Mouse (Mus musculus) intestine, embryonic 15.5 days (tissue): ENCODE measurements around the gene Ptpa. TPM values are rescaled to one million over a fixed set of nuclear protein-coding genes. Genes with fewer than 3 reads are reported as not detected.
"Not testable (repeated sequence)": the region's sequence is repeated elsewhere in the genome, so short reads cannot be mapped to it uniquely, and the experiment has no call there.

Experiments used
- ATAC-seq: fragments of 200-750 bp; cut with Nextera tagmentation; 2 replicates; pipeline ENCODE4 v1.8.0; 2017; ENCODE audit warnings: moderate TSS enrichment, moderate library complexity
- H3K27ac ChIP-seq: fragments of 300-500 bp; sonication (generic); 2 replicates; pipeline ENCODE4 v1.5.1; 2015; ENCODE audit warnings: mild to moderate bottlenecking, inconsistent platforms
- H3K27me3 ChIP-seq: fragments of 300-500 bp; sonication (generic); replicated peaks from 2 replicates; pipeline ENCODE4 v1.6.1; 2015; ENCODE audit warnings: inconsistent platforms
- H3K36me3 ChIP-seq: fragments of 300-500 bp; sonication (generic); 2 replicates; pipeline ENCODE4 v1.6.1; 2015; ENCODE audit warnings: inconsistent platforms
- H3K4me1 ChIP-seq: fragments of 300-500 bp; sonication (generic); replicated peaks from 2 replicates; pipeline ENCODE4 v1.6.1; 2015; ENCODE audit warnings: inconsistent platforms
- H3K4me2 ChIP-seq: fragments of 300-500 bp; sonication (generic); replicated peaks from 2 replicates; pipeline ENCODE4 v1.6.1; 2015; ENCODE audit warnings: mild to moderate bottlenecking, inconsistent platforms
- H3K4me3 ChIP-seq: fragments of 300-500 bp; sonication (generic); replicated peaks from 2 replicates; pipeline ENCODE4 v1.5.1; 2015; ENCODE audit warnings: inconsistent platforms
- H3K9ac ChIP-seq: fragments of 300-500 bp; sonication (generic); 2 replicates; pipeline ENCODE4 v1.6.1; 2015; ENCODE audit warnings: inconsistent platforms
- H3K9me3 ChIP-seq: fragments of 300-500 bp; sonication (generic); 2 replicates; pipeline ENCODE4 v1.6.1; 2016; ENCODE audit warnings: inconsistent platforms
- WGBS: fragments of 180-500 bp; shearing (Covaris S2); methylation state at CpG from one replicate; pipeline ENCODE4 v1.1.7; 2015; 5-methylcytosine and 5-hydroxymethylcytosine counted together
- polyA plus RNA-seq: library from polyadenylated mRNA; unstranded; fragments of >200 nt; fragmentation: Nextera tagmentation; extraction: Ambion mirVana; gene quantifications from 2 replicates; pipeline ENCODE4 v1.2.1, GENCODE M21; 2015

Gene Ptpa
- polyA plus RNA-seq, 1 experiment from 2014 or later: 117 TPM

DNA sequence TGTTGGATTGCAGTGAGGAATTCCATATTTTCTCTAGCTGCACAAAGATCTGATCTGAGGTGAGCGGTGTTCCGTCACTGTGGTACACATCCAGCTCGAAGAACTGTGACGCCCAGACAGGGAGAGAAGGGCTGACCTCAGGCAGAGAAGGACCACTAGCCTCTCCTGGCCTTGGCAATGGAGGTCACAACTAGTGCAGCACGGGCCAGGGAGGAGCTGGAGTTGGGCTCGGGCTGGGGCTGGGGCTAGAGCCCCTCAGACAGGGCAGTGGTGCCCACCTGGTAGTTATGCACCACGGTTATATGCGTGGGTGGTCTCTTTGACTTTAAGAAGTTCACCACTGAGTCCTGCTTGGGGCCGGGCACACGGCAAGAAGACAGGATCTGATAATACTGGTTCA is 8.1 kb upstream of the Ptpa start:
- whole genome bisulfite sequencing: 90% methylated on average over 10 of the region's 10 CpGs
- Histone ChIP-seq H3K4me2 (no peak overlapping the region), H3K36me3 (0 out of 2 replicates have a peak, but pooled peaks cover 3% of the 10 kb centered on the region), H3K9me3 (no peaks in the 10 kb centered on the region), H3K27me3 (no peaks in the 10 kb centered on the region), H3K4me3 (no peak overlapping the region), H3K27ac (peak overlapping the region; percentile 36), H3K9ac (no peak overlapping the region), H3K4me1 (no peaks in the 10 kb centered on the region)
- no peak for ATAC-seq

DNA sequence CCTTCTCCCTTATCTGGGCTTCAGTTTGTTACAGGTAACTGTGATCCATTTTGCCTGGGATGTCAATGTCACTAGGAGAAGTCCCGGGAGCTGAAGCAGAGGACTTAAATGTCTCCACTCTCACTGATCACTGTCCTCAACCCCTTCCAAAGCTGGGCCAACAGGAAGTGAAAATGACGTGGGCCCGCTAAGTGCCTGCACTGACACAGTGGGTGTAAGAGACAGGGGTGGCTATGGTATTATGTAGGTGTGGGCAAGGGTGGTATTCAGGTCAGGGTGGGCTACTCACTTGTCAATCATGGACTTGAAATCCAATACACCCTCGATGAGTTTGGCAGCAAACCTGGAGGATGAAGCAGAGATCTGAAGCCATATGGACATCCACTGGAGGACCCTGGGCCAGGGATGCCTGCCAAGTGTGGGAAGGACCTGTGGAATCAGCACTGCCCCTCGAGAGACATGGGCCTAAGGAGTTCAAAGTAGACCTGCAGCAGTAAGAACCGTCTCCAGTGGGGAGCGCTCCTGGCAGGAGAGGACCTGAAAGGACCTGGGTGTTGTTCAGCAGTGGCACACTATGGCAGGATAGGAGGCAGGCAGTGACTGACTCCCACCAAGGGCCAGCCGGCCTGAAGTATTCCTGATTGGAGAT is 7.3 kb upstream of the Ptpa start:
- H3K9me3 ChIP-seq: no peaks in the 10 kb centered on the region

DNA sequence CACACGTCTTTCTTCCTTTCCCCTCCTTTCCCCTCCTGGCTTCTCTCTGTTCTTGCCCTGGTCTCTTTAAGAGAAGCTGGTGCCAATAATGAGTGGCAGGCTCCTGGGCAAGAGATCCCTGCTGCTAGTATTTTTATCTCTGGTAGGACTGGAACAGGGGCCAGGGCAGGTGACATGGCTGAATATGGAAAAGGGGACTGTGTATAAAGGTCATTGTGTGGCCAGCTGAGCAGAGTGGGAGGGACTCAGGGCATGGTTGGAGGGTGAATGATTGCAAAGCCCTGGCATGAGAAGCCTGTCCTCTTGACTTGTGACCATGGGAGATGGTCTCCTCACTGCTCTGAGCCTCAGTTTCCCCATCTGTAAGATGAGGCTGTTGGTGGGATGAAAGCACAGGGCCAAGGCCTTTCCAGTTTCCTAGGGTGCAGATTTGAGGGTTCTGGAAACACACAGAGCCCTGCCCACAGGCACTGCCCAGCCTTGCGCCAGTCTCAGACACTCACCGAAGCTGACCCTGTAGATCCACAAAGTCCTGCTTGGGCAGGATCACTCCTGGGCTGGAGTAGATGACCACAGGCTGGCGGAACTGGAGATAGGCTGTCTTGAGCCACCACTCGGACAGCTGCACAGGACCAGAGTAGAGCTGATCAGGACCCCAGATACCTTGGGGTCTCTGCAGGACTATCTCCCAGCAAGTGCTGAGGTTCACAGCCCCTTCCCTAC is 6.2 kb upstream of the Ptpa start:
- H3K27me3 ChIP-seq: no peaks in the 10 kb centered on the region
- 0 out of 2 replicates have a peak, but pooled peaks cover 3% of the 10 kb centered on the region for H3K4me1 ChIP-seq
- no peak for ATAC-seq
- H3K4me2 ChIP-seq: no peak overlapping the region
- WGBS: 91% methylated on average over 5 of the region's 5 CpGs
- H3K27ac ChIP-seq: no peak overlapping the region
- no peaks in the 10 kb centered on the region for H3K9me3 ChIP-seq
- H3K4me3 ChIP-seq: no peak overlapping the region
- no peak overlapping the region for H3K9ac ChIP-seq
- H3K36me3 ChIP-seq: 0 out of 2 replicates have a peak, but pooled peaks cover 3% of the 10 kb centered on the region

More for the DNA sequence above, 7.3 kb upstream of the Ptpa start:
- H3K4me2 ChIP-seq: no peak overlapping the region
- 0 out of 2 replicates have a peak, but pooled peaks cover 3% of the 10 kb centered on the region for H3K36me3 ChIP-seq
- ATAC-seq: 0 out of 2 replicates have a peak, but pooled peaks have one; percentile 31
- no peak overlapping the region for H3K9ac ChIP-seq
- no peaks in the 10 kb centered on the region for H3K4me1 ChIP-seq
- no peak overlapping the region for H3K27ac ChIP-seq
- H3K4me3 ChIP-seq: no peak overlapping the region
- no peaks in the 10 kb centered on the region for H3K27me3 ChIP-seq
- WGBS: 81% methylated on average over 8 of the region's 8 CpGs

DNA sequence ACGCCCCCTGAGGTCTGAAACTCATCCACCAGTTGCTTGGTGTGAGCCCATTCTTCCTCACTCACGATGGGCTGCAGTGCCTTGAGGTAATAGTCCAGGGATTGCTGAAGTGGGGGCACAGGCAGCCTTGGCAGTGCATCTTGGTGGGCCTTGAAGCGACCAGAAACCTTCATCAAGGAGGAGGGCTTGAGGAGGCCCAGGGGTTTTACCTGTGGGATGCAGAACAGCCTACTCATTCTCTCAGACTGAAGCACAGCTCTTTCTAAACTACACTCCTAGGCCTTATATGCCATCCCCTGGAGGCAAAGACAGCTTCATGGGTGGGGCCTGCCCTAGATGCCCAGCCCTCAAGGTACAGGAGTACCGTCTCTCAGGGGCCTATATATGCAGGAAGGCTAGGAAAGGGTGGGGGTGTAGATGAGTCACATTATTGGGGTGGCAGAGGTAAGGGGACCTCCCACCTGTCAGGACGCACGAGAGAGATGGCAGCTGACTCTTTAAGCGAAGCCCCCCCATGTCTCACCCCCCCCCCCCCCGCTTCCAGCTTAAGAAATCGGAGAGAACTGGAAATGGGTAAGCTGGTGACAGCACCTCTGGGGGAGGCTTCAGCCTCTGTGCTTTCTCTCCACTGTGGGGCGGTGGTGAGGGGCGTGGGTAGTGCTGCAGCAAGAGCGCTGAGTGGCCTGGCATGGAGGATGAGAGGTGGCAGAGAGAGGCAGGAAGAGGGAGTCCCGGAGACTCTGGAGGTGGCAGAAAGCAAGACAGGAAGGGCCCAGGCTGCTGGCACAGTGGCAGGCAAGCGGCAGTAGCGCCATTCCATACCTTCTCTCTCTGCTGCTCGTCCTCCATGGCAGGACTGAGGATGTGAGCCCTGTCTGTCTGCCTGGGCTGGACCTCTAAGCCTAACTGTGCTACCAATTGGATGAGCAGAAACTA is 2.5 kb upstream of the Ptpa start:
- Histone ChIP-seq H3K27ac (no peak overlapping the region), H3K9ac (no peak overlapping the region), H3K4me1 (peaks cover 17% of the 10 kb centered on the region), H3K27me3 (no peaks in the 10 kb centered on the region), H3K36me3 (no peaks in the 10 kb centered on the region), H3K4me3 (no peak overlapping the region), H3K4me2 (no peak overlapping the region), H3K9me3 (no peaks in the 10 kb centered on the region)
- whole genome bisulfite sequencing: 78% methylated on average over 16 of the region's 16 CpGs
- ATAC-seq: no peak

- no peaks in the 10 kb centered on the region for H3K36me3 ChIP-seq
- no peak for ATAC-seq
- H3K9me3 ChIP-seq: no peaks in the 10 kb centered on the region
- no peak overlapping the region for H3K4me2 ChIP-seq
- no peak overlapping the region for H3K9ac ChIP-seq
- 87% methylated on average over 4 of the region's 4 CpGs for WGBS
- peaks cover 25% of the 10 kb centered on the region for H3K4me1 ChIP-seq
- no peaks in the 10 kb centered on the region for H3K27me3 ChIP-seq
- H3K27ac ChIP-seq: no peak overlapping the region
- no peak overlapping the region for H3K4me3 ChIP-seq
These were observed 1.7 kb upstream of the Ptpa start for GRCm38 (mm10) chr2:30414101-30414500.

GRCm38 (mm10) chr2:30414681-30415080 is 1.2 kb upstream of the Ptpa start:
- no peak for ATAC-seq
- Histone ChIP-seq H3K4me3 (peak overlapping the region; percentile 90), H3K9me3 (no peaks in the 10 kb centered on the region), H3K36me3 (no peaks in the 10 kb centered on the region), H3K27ac (peak overlapping the region; percentile 97; the same call in 1 of the 2 replicates), H3K9ac (peak overlapping the region; percentile 96), H3K27me3 (no peaks in the 10 kb centered on the region), H3K4me1 (peaks cover 28% of the 10 kb centered on the region), H3K4me2 (peak overlapping the region; percentile 86)
- WGBS: 52% methylated on average over 5 of the region's 5 CpGs

DNA sequence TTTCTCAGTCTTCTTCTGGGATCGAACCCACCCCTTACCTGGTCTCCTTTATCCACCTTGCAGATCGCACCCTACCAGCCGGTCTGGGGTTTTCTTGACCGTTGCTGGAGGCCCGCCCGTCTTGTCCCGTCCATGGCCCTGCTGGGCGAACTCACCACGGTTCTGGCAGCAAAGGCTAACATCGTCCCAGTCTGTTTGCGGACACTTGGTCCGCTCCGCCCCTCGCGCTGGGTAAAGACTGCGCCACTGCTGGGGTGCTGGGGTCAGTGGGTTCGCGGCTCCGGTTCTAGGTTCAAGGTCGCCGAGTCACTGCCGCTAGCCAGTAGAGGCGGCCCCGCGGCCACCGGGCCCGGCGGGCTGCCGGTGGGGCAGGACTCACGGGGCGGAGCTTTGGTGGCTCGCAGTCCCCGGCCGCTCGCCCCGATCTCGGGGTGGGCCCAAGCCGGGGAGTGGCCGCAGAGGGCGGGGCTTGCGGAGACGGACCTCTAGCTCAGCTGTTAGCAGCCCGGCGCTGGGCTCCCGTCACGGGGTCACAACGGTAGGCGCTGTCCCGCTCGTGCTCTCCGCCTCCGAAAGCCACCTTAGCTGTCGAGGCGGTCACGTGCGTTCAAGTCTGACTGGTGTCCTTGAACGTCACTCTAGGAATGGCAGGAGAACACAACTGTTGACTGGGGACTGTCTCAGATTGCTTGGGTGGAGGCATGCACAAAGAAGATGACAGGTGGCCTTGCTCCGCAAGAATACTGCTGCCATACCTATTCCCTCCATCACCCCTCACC is 493 bp upstream of the Ptpa start, which contains the start of gene Crat:
Crat (minus strand) TSS at position 657 of the 779 bp plus-strand sequence.
- peak; percentile 95 for ATAC-seq
- 1% methylated on average over 57 of the region's 58 CpGs for WGBS
- Histone ChIP-seq H3K4me3 (peak within 1 kb of the TSS; percentile 90), H3K36me3 (no peaks in the 10 kb centered on the region), H3K9me3 (no peaks in the 10 kb centered on the region), H3K27me3 (no peaks in the 10 kb centered on the region), H3K4me1 (peaks cover 28% of the 10 kb centered on the region), H3K27ac (peak within 1 kb of the TSS; percentile 97), H3K4me2 (peak within 1 kb of the TSS; percentile 86), H3K9ac (peak within 1 kb of the TSS; percentile 96)

- Histone ChIP-seq H3K4me1 (peaks cover 28% of the 10 kb centered on the region), H3K9me3 (no peaks in the 10 kb centered on the region), H3K9ac (peak overlapping the region; percentile 96), H3K4me2 (peak overlapping the region; percentile 86), H3K4me3 (peak overlapping the region; percentile 90), H3K27ac (peak overlapping the region; percentile 97), H3K27me3 (no peaks in the 10 kb centered on the region), H3K36me3 (no peaks in the 10 kb centered on the region)
- ATAC-seq: no peak
- under 1% methylated on average over 7 of the region's 7 CpGs for WGBS
These were observed 768 bp downstream of the Ptpa start for GRCm38 (mm10) chr2:30416649-30416965.

DNA sequence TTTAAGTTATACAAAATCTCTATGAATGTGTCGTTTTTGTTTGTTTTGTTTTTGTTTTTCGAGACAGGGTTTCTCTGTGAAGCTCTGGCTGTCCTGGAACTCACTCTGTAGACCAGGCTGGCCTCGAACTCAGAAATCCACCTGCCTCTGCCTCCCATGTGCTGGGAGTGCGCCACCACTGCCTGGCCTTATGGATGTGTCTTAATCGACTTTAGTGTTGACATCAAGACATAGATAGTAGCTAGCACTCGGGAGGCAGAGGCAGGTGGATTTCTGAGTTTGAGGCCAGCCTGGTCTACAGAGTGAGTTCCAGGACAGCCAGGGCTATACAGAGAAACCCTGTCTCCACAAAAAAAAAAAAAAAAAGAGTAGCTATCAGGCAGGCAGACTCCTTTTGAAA is 1.3 kb downstream of the Ptpa start:
- 74% methylated on average over 6 of the region's 6 CpGs for WGBS
- not testable (repeated sequence) for ATAC-seq, H3K9me3 ChIP-seq, H3K27me3 ChIP-seq, H3K36me3 ChIP-seq, H3K27ac ChIP-seq, H3K9ac ChIP-seq
- Histone ChIP-seq H3K4me2 (peak overlapping the region; percentile 86; the same call in 1 of the 2 replicates), H3K4me3 (peak overlapping the region; percentile 90; the same call in 1 of the 2 replicates), H3K4me1 (peaks cover 28% of the 10 kb centered on the region)

GRCm38 (mm10) chr2:30417595-30418165 is 1.8 kb downstream of the Ptpa start:
- Histone ChIP-seq H3K9ac (no peak overlapping the region), H3K4me2 (no peak overlapping the region), H3K27ac (no peak overlapping the region)

GRCm38 (mm10) chr2:30418259-30418658 is 2.4 kb downstream of the Ptpa start:
- Histone ChIP-seq H3K9me3 (no peaks in the 10 kb centered on the region), H3K36me3 (0 out of 2 replicates have a peak, but pooled peaks cover 2% of the 10 kb centered on the region), H3K9ac (no peak overlapping the region), H3K4me3 (no peak overlapping the region), H3K4me1 (peaks cover 28% of the 10 kb centered on the region), H3K4me2 (no peak overlapping the region), H3K27ac (no peak overlapping the region), H3K27me3 (no peaks in the 10 kb centered on the region)
- no peak for ATAC-seq
- 68% methylated on average over 6 of the region's 6 CpGs for WGBS

More at GRCm38 (mm10) chr2:30417595-30418165, 1.8 kb downstream of the Ptpa start:
- 70% methylated on average over 5 of the region's 5 CpGs for WGBS
- ATAC-seq: no peak
- no peaks in the 10 kb centered on the region for H3K27me3 ChIP-seq
- no peaks in the 10 kb centered on the region for H3K36me3 ChIP-seq
- H3K4me1 ChIP-seq: peaks cover 28% of the 10 kb centered on the region
- H3K4me3 ChIP-seq: no peak overlapping the region
- no peaks in the 10 kb centered on the region for H3K9me3 ChIP-seq
